Comparison of ENCODE assay signal across 7 mouse cellular contexts in genomic region chr14:60414691-60415090, GRCm38 (mm10). TPM values are rescaled to one million over a fixed set of nuclear protein-coding genes. Genes with fewer than 3 reads are reported as not detected.
A peak's percentile ranks its signal among the peaks of the same experiment; 100 is the strongest.
DNase-seq lines count a peak whose midpoint lies in the region; ATAC-seq lines count a peak whose summit lies in the region.

No protein-coding gene starts in this region.

- ATAC-seq in frontal cortex, adult (ENCODE audit: low TSS enrichment) = peak; percentile 51
- no peak for ATAC-seq in inflammation-experienced regulatory T-cells, adult 6 months

- intact Hi-C loops in left cerebral cortex, postnatal 10 days (cut with DNase I) = no loop called here

- DNase-seq in retina, postnatal 1 day = peak; percentile 42
- DNase-seq in retina, embryonic 14.5 days (ENCODE audit: low spot score) = no peak
- DNase-seq in left cerebral cortex, postnatal 10 days (ENCODE audit: extremely low spot score in 1 of 2, low spot score in 2 of 2) = peak; percentile 87 to 92
- DNase-seq in right cerebral cortex, postnatal 25 days = peak; percentile 77
- no peak for DNase-seq in urinary bladder, postnatal 4 days (ENCODE audit: low spot score in 2 of 2)

RNA-seq across cellular contexts. Expression of gene Amer2, which starts 41.6 kb away (rescaled TPM):
- total RNA-seq in left cerebral cortex, postnatal 10 days (2021) = 10 to 100 TPM; 37.3 to 40.8 TPM
- not detected for polyA plus RNA-seq in inflammation-experienced regulatory T-cells, adult 6 months (2017; shearing (Covaris generic))

Comparison
In these comparisons a context has a peak if more than half of its experiments do, and no peak if none do; other contexts are left out.
1. DNase-seq: peak in retina, postnatal 1 day (single experiment), left cerebral cortex, postnatal 10 days (2 of 2) and right cerebral cortex, postnatal 25 days (single experiment); none in retina, embryonic 14.5 days (single experiment) and urinary bladder, postnatal 4 days (0 of 2).